Mouse (Mus musculus) liver, adult 2 months (tissue): ENCODE data around the gene Clstn1. TPM values are rescaled to one million over a fixed set of nuclear protein-coding genes. Genes with fewer than 3 reads are reported as not detected.

Experiments
- DNase-seq: peaks from one replicate; pipeline ENCODE4 v3.0.0-alpha.2; 2011; ENCODE audit warnings: low read depth, low spot score; ENCODE audit errors: extremely low read depth
- H3K27ac ChIP-seq: fragments of 200-500 bp; replicated peaks from 2 replicates; pipeline ENCODE4 v1.5.1; 2012; ENCODE audit warnings: low read depth, mild to moderate bottlenecking, control low read depth, inconsistent platforms, low read length; ENCODE audit not compliant: insufficient read depth
- H3K27me3 ChIP-seq: fragments of 200-500 bp; 2 replicates; pipeline ENCODE4 v1.6.1; 2012; ENCODE audit warnings: mild to moderate bottlenecking, moderate library complexity, low read length, inconsistent platforms; ENCODE audit not compliant: control insufficient read depth, insufficient read depth
- H3K36me3 ChIP-seq: fragments of 200-500 bp; 2 replicates; pipeline ENCODE4 v1.6.1; 2012; ENCODE audit warnings: low read length, inconsistent platforms; ENCODE audit not compliant: control insufficient read depth, insufficient read depth
- H3K4me1 ChIP-seq: fragments of 200-500 bp; 2 replicates; pipeline ENCODE4 v1.6.1; 2011; ENCODE audit warnings: low read length; ENCODE audit not compliant: control insufficient read depth, insufficient read depth
- H3K4me3 ChIP-seq: fragments of 200-500 bp; 2 replicates; pipeline ENCODE4 v1.5.1; 2011; ENCODE audit warnings: low read depth, mild to moderate bottlenecking, control low read depth, low read length, moderate library complexity; ENCODE audit not compliant: insufficient read depth
- H3K79me2 ChIP-seq: fragments of 200-500 bp; 2 replicates; pipeline ENCODE4 v1.6.1; 2012; ENCODE audit warnings: inconsistent platforms, mild to moderate bottlenecking, low read length, moderate library complexity; ENCODE audit not compliant: control insufficient read depth, insufficient read depth
- H3K9ac ChIP-seq: fragments of 200-500 bp; 2 replicates; pipeline ENCODE4 v1.6.1; 2012; ENCODE audit warnings: low read depth, mild to moderate bottlenecking, control low read depth, inconsistent platforms, low read length
- CTCF ChIP-seq: fragments of 200-500 bp; IDR thresholded peaks from 2 replicates; pipeline ENCODE4 v1.5.1; 2011; ENCODE audit warnings: low read depth, low read length, control low read depth
- POLR2A ChIP-seq: fragments of 200-500 bp; IDR thresholded peaks from 2 replicates; pipeline ENCODE4 v1.6.1; 2011; ENCODE audit warnings: low read length, control low read depth; ENCODE audit not compliant: insufficient read depth; ENCODE audit errors: extremely low read depth
- WGBS: fragments of 180-500 bp; shearing (Covaris S2); methylation state at CpG from one replicate; pipeline ENCODE4 v1.1.7; 2018; 5-methylcytosine and 5-hydroxymethylcytosine counted together
- polyA plus RNA-seq: library from polyadenylated mRNA; depleted of rRNA; stranded (reverse); fragments of >200 nt; gene quantifications from 2 replicates; pipeline ENCODE4 v1.2.3, GENCODE M21; 2012
- total RNA-seq: library from RNA; depleted of rRNA; stranded (reverse); fragments of >200 nt; gene quantifications from 2 replicates; pipeline ENCODE4 v1.2.3, GENCODE M21; 2014

The Clstn1 gene
- total and polyA plus RNA-seq, 2 experiments, result 1.5 to 2.3 TPM

- H3K27ac ChIP-seq, result no peak overlapping the region
- H3K79me2 ChIP-seq, result no peaks in the 10 kb centered on the region
- no peak for TF ChIP-seq CTCF
- no peaks in the 10 kb centered on the region for H3K27me3 ChIP-seq
- H3K4me3 ChIP-seq, result no peak overlapping the region
- no peak for DNase-seq
- H3K9ac ChIP-seq, result no peak overlapping the region
- 80% methylated on average over 4 of the region's 4 CpGs for WGBS
- no peaks in the 10 kb centered on the region for H3K36me3 ChIP-seq
- no peaks in the 10 kb centered on the region for H3K4me1 ChIP-seq
These were observed 35.0 kb downstream of the Clstn1 start for GRCm38 (mm10) chr4:149621286-149621685.

- Histone ChIP-seq H3K9ac (no peak overlapping the region), H3K27ac (no peak overlapping the region), H3K27me3 (no peaks in the 10 kb centered on the region), H3K36me3 (no peaks in the 10 kb centered on the region), H3K79me2 (no peaks in the 10 kb centered on the region), H3K4me3 (no peak overlapping the region), H3K4me1 (no peaks in the 10 kb centered on the region)
- no peak for TF ChIP-seq POLR2A
- TF ChIP-seq CTCF, result no peak
- 81% methylated on average over 5 of the region's 5 CpGs for WGBS
- no peak for DNase-seq
These were observed 37.4 kb downstream of the Clstn1 start for GRCm38 (mm10) chr4:149623711-149624110.

- no peaks in the 10 kb centered on the region for H3K79me2 ChIP-seq
- no peaks in the 10 kb centered on the region for H3K27me3 ChIP-seq
- H3K36me3 ChIP-seq, result no peaks in the 10 kb centered on the region
- no peak overlapping the region for H3K9ac ChIP-seq
- no peak for DNase-seq
- no peak overlapping the region for H3K27ac ChIP-seq
- no peaks in the 10 kb centered on the region for H3K4me1 ChIP-seq
- no peak for TF ChIP-seq CTCF
- TF ChIP-seq POLR2A, result no peak
- H3K4me3 ChIP-seq, result no peak overlapping the region
- 88% methylated on average over 17 of the region's 17 CpGs for WGBS
These were observed 40.5 kb downstream of the Clstn1 start for GRCm38 (mm10) chr4:149626809-149627208.

GRCm38 (mm10) chr4:149628372-149628771, 42.1 kb downstream of the Clstn1 start:
- 77% methylated on average over 10 of the region's 10 CpGs for WGBS
- Histone ChIP-seq H3K27me3 (no peaks in the 10 kb centered on the region), H3K36me3 (no peaks in the 10 kb centered on the region), H3K27ac (no peak overlapping the region), H3K4me1 (no peaks in the 10 kb centered on the region), H3K79me2 (no peaks in the 10 kb centered on the region), H3K4me3 (no peak overlapping the region), H3K9ac (no peak overlapping the region)
- no peak for DNase-seq
- peak; percentile 85 for TF ChIP-seq CTCF
- TF ChIP-seq POLR2A, result no peak

GRCm38 (mm10) chr4:149628810-149629209, 42.5 kb downstream of the Clstn1 start:
- no peak overlapping the region for H3K9ac ChIP-seq
- no peaks in the 10 kb centered on the region for H3K27me3 ChIP-seq
- no peak for TF ChIP-seq POLR2A
- no peak for TF ChIP-seq CTCF
- WGBS, result 85% methylated on average over 9 of the region's 9 CpGs
- DNase-seq, result no peak
- no peaks in the 10 kb centered on the region for H3K79me2 ChIP-seq
- no peak overlapping the region for H3K4me3 ChIP-seq
- H3K36me3 ChIP-seq, result no peaks in the 10 kb centered on the region
- no peak overlapping the region for H3K27ac ChIP-seq
- no peaks in the 10 kb centered on the region for H3K4me1 ChIP-seq

- no peaks in the 10 kb centered on the region for H3K4me1 ChIP-seq
- no peak overlapping the region for H3K27ac ChIP-seq
- H3K27me3 ChIP-seq, result no peaks in the 10 kb centered on the region
- no peak overlapping the region for H3K4me3 ChIP-seq
- no peak for TF ChIP-seq CTCF
- TF ChIP-seq POLR2A, result no peak
- no peaks in the 10 kb centered on the region for H3K79me2 ChIP-seq
- H3K9ac ChIP-seq, result no peak overlapping the region
- DNase-seq, result no peak
- 86% methylated on average over 9 of the region's 9 CpGs for WGBS
- no peaks in the 10 kb centered on the region for H3K36me3 ChIP-seq
These were observed 46.5 kb downstream of the Clstn1 start for GRCm38 (mm10) chr4:149632670-149633307.
